Mouse (Mus musculus) T-helper 2 cell (primary cell): Measurements from ENCODE around the gene Epb41l1.

Experiments used
- in situ Hi-C: fragments of 300-600 bp; cut with MboI, MseI; formaldehyde crosslinking; loops from one replicate; pipeline ENCODE4 v1.15.1; 2025; ENCODE audit warnings: high pct_unique_total_duplicates

Epb41l1 gene

DNA sequence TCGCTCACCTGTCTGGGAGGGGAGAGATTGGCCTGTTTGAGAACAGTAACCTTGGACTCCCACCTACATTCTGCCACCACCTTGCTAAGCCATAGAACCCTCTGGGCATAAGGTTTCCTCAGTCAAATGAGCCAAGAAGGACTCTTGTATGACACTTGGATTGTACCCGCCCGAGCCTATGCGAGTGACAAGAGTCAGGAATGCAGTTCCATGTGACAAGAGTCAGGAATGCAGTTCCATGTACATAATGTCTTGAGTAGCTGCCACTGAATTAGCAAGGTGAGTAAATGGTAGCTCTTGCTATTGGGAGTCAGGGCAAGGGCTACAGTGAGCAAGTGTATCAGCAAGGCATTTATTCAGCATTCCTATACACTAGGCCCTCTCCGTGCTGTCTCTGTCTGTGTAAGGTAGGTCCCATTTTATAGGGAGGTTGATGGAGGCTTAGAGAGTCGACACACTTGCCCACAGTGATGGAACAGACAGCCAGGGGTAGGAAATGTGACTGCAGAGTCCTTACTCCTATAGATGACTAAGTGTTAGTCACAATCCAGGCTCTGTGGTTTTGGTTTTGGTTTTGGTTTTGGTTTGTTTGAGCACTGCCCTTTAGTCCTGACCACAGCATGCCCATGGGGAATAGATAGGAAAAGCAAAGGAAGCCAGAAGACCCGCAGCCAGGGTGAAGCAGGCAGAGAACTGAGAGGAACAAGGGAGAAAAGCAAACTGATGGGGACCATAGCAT lies 118.3 kb downstream of the Epb41l1 start:
- in situ Hi-C loops = no loop called here

DNA sequence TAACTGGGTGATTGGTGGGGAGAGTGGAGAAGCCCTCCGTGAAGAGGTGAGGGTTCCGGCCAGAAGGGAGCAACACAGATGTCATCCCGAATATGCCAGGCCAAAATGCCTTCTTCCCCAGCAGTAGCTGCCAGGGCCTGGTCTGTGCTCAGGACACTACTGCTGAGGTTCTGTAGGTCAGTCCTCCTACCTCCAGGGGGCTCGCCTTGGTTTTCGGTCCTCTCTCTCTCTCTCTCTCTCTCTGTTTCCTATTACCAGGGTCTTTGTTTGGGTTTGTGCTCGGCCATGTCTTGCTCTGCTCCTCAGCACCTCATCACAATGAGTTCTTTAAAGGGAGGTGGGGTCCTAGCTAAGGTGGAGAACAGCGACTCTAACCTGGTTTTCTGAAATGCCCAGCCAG lies 120.3 kb downstream of the Epb41l1 start:
- in situ Hi-C loops = no loop called here

DNA sequence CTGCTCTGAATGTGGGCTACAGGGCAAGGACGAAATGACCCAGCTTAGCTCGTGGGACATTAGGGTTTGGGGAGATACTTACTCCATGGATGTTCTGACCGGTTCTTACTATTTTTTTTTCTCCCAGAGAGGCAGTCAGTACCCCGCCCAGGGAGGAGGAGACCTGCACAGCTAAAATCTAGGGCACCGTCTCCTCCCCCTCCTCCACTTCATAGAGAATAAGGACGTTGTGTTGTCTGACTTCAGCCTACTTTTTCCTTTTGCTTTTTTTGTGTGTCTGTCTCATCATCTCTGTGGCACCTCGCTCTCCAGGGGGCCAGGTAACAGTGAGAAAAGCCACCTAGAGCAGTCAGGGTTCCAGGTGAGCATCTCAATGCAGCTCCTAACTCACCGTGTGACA lies 121.7 kb downstream of the Epb41l1 start:
- in situ Hi-C loops = no loop called here

DNA sequence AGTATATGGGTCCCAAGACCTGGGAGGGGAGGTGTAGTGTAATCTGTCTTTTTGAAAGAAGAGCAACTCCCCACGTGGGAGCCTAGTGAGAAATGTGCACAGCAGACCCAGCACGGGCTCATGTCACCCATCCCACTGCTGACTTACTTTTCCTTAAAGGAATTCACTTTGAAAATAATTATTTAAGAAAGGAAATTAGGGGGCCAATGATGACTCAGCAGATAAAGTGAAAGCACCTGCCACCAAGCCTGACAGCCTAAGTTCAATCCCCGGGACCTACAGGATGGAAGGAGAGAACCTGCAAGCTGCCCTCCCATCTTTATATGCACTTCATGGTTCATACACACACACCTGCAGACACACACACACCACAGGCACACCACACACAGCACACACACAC lies 123.1 kb downstream of the Epb41l1 start:
- in situ Hi-C loops = no loop called here

GRCm38 (mm10) chr2:156547123-156547891 lies 126.6 kb downstream of the Epb41l1 start, which contains the start of gene Aar2:
Aar2 (plus strand) TSS chr2:156547584.
- in situ Hi-C loops = loop anchor here (5.0 kb wide), 1 partner anchor 460 kb away; the partner anchor contains the start of gene Dsn1

DNA sequence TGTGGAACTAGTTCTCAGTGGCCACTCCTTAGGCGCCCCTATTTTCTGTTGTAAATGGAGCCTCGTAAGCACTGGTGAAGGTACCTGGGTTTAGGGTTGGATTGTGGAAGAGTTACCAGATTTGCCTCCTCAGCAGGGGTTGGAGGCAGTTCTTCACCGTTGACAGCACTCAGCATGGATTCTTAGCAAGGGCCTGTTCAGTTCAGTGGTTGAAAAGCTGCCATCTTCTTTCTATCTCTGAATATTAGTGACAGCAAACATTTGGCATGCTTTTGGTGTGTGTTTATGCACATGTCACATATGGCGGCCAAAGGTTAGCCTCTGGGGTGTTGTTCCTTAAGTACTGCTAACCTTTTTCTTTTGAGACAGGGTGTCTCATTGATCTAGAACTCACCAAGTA lies 131.7 kb downstream of the Epb41l1 start:
- in situ Hi-C loops = no loop called here

DNA sequence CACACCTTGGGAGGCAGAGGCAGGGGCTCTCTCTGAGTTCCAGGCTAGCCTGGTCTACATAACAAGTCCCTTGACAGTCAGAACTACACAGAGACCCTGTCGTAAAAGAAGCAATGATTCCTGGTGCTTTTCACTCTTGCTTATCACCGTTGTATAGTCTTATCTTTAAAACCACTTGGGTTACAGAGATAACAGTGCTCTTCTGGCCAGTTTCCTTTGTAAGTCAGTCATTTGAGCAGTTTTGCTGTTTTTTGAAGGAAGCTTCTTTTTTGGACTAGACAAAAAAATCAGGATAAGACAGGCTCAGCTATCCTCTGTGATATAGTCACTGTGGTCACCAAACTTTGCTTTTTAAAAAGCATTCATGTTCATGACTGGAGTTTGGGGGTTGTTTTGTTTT lies 141.1 kb downstream of the Epb41l1 start:
- in situ Hi-C loops = no loop called here

GRCm38 (mm10) chr2:156563557-156563956 lies 142.8 kb downstream of the Epb41l1 start:
- in situ Hi-C loops = no loop called here

GRCm38 (mm10) chr2:156566512-156566911 lies 145.8 kb downstream of the Epb41l1 start:
- in situ Hi-C loops = no loop called here

DNA sequence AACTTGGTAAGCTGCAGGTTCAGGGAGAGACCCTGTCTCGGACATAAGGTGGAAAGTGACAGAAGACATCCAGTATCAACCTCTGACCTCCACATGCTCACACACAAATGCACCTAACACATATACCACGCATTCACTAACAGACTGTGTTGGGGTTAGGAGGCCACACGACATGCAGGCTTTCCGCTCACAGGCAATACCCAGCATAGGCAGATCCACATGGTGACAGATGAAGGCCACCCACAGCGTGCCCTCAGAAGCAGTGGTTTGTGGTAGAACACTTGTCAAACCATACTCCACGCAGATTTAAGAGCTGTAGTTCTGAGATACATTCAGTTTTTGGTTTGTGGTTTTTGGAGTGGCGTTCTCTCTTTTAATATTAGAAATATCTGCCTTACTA lies 147.9 kb downstream of the Epb41l1 start:
- in situ Hi-C loops = no loop called here

GRCm38 (mm10) chr2:156569261-156569660 lies 148.6 kb downstream of the Epb41l1 start:
- in situ Hi-C loops = no loop called here

DNA sequence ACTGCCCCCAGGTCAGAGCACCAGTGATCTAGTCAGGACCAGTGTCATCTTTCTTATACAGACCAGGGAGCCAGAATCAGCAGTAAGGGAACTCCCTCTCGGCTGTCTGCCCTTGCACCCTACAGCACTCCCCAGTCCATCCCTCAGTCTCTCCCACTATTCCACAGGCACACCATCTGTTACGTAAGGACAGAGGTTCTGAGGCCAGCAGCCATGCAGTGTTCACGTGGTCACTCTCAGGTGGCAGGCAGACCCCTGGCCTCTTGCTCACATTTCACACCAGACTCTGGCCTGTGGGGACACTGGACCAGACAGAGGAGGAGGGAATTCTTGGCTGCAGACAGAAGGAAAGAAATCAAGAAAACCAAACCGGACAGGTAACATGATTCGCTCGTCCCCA lies 150.8 kb downstream of the Epb41l1 start:
- in situ Hi-C loops = no loop called here

DNA sequence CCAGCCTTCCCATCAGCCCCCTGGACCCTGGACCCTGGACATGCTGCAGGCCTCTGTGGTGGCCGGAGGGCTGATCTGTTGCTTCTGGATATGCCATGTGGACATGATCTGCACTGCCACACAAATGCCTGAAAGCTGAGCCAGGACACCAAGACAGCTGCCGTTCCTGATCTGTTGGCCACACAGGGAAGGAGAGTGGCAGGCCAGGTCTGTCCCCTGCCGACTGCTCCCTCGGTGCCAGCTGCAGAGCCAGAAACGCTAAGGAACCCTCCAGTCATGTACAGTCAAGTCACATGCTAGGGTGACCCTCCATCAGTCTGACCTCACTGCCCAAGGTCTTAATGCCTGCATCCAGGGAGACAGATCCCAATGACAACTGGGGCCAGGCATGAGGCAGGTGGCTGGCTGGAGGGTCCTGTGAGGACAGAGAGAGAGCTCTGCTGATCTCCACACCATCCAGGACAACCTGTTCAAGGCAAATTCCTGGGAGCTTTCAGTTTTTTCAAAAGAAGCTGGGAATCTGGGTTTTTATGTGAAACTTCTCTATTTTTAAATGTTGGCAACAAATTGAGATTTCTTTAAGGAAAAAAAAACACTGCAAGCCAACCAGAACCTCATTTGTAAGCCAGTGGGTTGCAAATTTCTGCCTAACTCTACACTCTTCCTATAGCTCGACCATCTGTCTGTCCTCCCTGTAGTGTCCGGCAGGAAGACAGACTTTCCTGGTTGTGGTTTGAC lies 156.3 kb downstream of the Epb41l1 start:
- in situ Hi-C loops = no loop called here

DNA sequence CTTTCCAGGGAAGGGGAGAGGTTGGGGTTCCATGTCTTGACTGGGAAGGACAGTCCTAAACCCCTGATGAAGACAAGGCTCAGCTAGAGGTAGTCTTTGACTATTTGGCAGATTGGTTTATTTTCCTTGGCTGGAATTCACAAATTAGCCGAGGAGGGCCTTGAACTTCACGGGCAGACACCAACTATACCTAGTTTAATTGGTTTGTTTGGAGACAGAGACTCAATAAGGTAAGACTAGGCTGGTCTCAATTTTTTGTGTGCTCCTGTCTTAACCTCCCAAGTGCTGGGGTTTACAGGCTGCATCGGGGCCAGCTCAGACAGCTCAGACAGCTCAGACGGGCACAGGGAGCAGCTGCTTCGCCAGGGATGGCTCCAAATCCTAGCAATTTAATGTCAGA lies 159.8 kb downstream of the Epb41l1 start:
- in situ Hi-C loops = loop anchor here (10.0 kb wide), 1 partner anchor 124 kb away; no protein-coding TSS in a partner anchor

DNA sequence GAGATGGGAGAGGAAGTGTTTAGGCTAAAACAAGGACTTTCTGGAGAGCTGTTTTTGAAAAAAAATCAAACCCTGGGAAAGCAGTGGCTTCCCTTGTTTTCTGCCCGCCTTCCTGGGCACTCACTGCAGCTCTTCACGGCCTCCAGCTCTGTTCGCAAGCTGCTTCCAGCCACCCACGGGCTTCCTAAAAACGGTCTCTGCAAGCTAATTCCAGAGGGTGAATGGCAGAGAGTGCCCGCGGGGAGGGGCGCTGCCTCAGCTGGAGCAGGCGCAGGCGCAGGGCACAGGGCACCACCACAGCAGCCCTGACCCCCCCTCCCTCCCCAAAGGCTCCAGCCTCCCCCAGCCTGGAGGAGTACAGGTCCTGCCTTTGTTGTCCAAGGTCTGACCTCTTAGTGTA lies 160.5 kb downstream of the Epb41l1 start:
- in situ Hi-C loops = loop anchor here (10.0 kb wide), 1 partner anchor 124 kb away; no protein-coding TSS in a partner anchor

GRCm38 (mm10) chr2:156582887-156583286 lies 162.2 kb downstream of the Epb41l1 start:
- in situ Hi-C loops = loop anchor here (10.0 kb wide), 1 partner anchor 122 kb away; no protein-coding TSS in a partner anchor

- in situ Hi-C loops = loop anchor here (10.0 kb wide), 1 partner anchor 121 kb away; no protein-coding TSS in a partner anchor
Measured at GRCm38 (mm10) chr2:156584154-156584796, 163.6 kb downstream of the Epb41l1 start.

GRCm38 (mm10) chr2:156584797-156585471 lies 164.2 kb downstream of the Epb41l1 start:
- in situ Hi-C loops = loop anchor here (10.0 kb wide), 1 partner anchor 120 kb away; no protein-coding TSS in a partner anchor

- in situ Hi-C loops = loop anchor here (10.0 kb wide), 1 partner anchor 115 kb away; no protein-coding TSS in a partner anchor
Measured at GRCm38 (mm10) chr2:156589481-156589880, 168.8 kb downstream of the Epb41l1 start.
